Comparison of ENCODE assay signal across 13 mouse cellular contexts in the genomic region with DNA sequence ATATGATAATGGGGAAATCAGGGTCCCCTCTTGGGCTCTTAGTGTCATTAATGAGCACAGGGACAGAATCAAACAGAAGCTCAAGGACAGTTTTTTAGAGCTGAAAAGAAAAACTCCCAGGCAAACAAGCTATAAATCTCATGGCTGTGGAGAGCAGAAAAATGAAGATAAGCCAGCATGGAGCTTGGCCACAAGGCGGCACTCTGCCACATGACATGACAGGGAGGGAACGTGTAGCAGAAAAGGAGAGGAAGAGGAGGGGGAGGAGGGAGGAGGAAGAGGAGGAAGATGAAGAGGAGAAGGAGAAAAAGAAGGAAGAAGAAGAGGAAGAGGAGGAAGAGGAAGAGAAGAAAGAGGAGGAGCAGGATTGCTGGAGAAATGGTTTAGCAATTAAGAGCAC. TPM values are rescaled to one million over a fixed set of nuclear protein-coding genes. Genes with fewer than 3 reads are reported as not detected.
A peak's percentile ranks its signal among the peaks of the same experiment; 100 is the strongest.
DNase-seq lines count a peak whose midpoint lies in the region; ATAC-seq and TF ChIP-seq lines count a peak whose summit lies in the region.
"Had no signal": no experiment of that assay in that cellular context is flagged by ENCODE, and none has a peak within 500 bp of the region (broad histone marks: within the 10 kb centered on the region; RNA-seq: fewer than 3 reads in every experiment).

No protein-coding gene starts in this region.

- no peak overlapping the region for H3K9ac ChIP-seq in forebrain, postnatal 0 days
- H3K9ac ChIP-seq in lung, embryonic 14.5 days, result no peak overlapping the region
- H3K9ac ChIP-seq: heart, embryonic 12.5 days; lung, embryonic 15.5 days; stomach, embryonic 15.5 days had no signal

- no peaks in the 10 kb centered on the region for H3K4me1 ChIP-seq in forebrain, postnatal 0 days (ENCODE audit: insufficient read depth)
- peaks cover 4% of the 10 kb centered on the region; the same call in 1 of the 2 replicates for H3K4me1 ChIP-seq in forebrain, embryonic 10.5 days
- H3K4me1 ChIP-seq in lung, embryonic 14.5 days (ENCODE audit: insufficient read depth), result no peaks in the 10 kb centered on the region
- H3K4me1 ChIP-seq: heart, embryonic 12.5 days; lung, embryonic 15.5 days; stomach, embryonic 15.5 days had no signal

- H3K4me2 ChIP-seq in forebrain, postnatal 0 days (ENCODE audit: low read depth), result no peak overlapping the region
- H3K4me2 ChIP-seq in lung, embryonic 14.5 days, result no peak overlapping the region
- H3K4me2 ChIP-seq: heart, embryonic 12.5 days; lung, embryonic 15.5 days; stomach, embryonic 15.5 days had no signal

- intact Hi-C loops in heart, postnatal 36 days (cut with DNase I), result no loop called here

- H3K27me3 ChIP-seq in forebrain, postnatal 0 days (ENCODE audit: insufficient read depth, low read length), result no peaks in the 10 kb centered on the region
- H3K27me3 ChIP-seq in forebrain, embryonic 10.5 days (ENCODE audit: poor library complexity, severe bottlenecking), result no peaks in the 10 kb centered on the region
- H3K27me3 ChIP-seq in lung, embryonic 14.5 days (ENCODE audit: insufficient read depth, low read length), result no peaks in the 10 kb centered on the region
- H3K27me3 ChIP-seq: stomach, embryonic 15.5 days had no signal

- 0% methylated on average over 2 of the region's 2 CpGs for WGBS in forebrain, postnatal 0 days
- WGBS in forebrain, embryonic 10.5 days, result 2% methylated on average over 2 of the region's 2 CpGs
- WGBS in lung, embryonic 14.5 days, result 0% methylated on average over 2 of the region's 2 CpGs

- H3K9me3 ChIP-seq in forebrain, postnatal 0 days (ENCODE audit: low read length), result no peaks in the 10 kb centered on the region
- H3K9me3 ChIP-seq in forebrain, embryonic 10.5 days, result no peaks in the 10 kb centered on the region
- H3K9me3 ChIP-seq in lung, embryonic 14.5 days (ENCODE audit: low read depth, low read length), result no peaks in the 10 kb centered on the region
- H3K9me3 ChIP-seq: G1E; heart, embryonic 12.5 days; lung, embryonic 15.5 days; stomach, embryonic 15.5 days had no signal

- no peak overlapping the region for H3K27ac ChIP-seq in forebrain, postnatal 0 days (ENCODE audit: low read depth, low read length)
- no peak overlapping the region for H3K27ac ChIP-seq in forebrain, embryonic 10.5 days
- H3K27ac ChIP-seq in lung, embryonic 14.5 days (ENCODE audit: low read depth), result no peak overlapping the region
- H3K27ac ChIP-seq: lung, embryonic 15.5 days; stomach, embryonic 15.5 days had no signal

- DNase-seq in forebrain, postnatal 0 days, result peak; percentile 16
- DNase-seq in forebrain, embryonic 10.5 days (ENCODE audit: extremely low spot score, low spot score), result no peak
- DNase-seq in lung, embryonic 14.5 days, result peak; percentile 41
- DNase-seq in lung, postnatal 36 days, result no peak
- peak; percentile 19 for DNase-seq in T-cell, adult 2 months (ENCODE audit: low spot score)
- no peak for DNase-seq in ovary, postnatal 10 days (ENCODE audit: low spot score)
- DNase-seq in heart, postnatal 36 days, result no peak

- no peak for ATAC-seq in forebrain, postnatal 0 days
- no peak for ATAC-seq in lung, embryonic 14.5 days (ENCODE audit: insufficient read depth)
- 0 out of 2 replicates have a peak, but pooled peaks have one; percentile 54 for ATAC-seq in megakaryocyte progenitor cell, adult 5-6 weeks (replicated peaks; ENCODE audit: poor library complexity)

- no peak overlapping the region for H3K4me3 ChIP-seq in forebrain, postnatal 0 days (ENCODE audit: low read depth, low read length)
- no peak overlapping the region for H3K4me3 ChIP-seq in forebrain, embryonic 10.5 days
- no peak overlapping the region for H3K4me3 ChIP-seq in lung, embryonic 14.5 days (ENCODE audit: low read depth, low read length)
- H3K4me3 ChIP-seq: heart, embryonic 12.5 days; lung, embryonic 15.5 days; stomach, embryonic 15.5 days had no signal

- TF ChIP-seq CTCF in forebrain, postnatal 0 days (IDR thresholded peaks at IDR 0.05; ENCODE audit: low read depth), result peak; percentile 68
- peak; percentile 66 for TF ChIP-seq CTCF in lung, embryonic 14.5 days (IDR thresholded peaks at IDR 0.05; ENCODE audit: low read depth)

- H3K36me3 ChIP-seq in forebrain, postnatal 0 days (ENCODE audit: insufficient read depth), result no peaks in the 10 kb centered on the region
- H3K36me3 ChIP-seq in forebrain, embryonic 10.5 days (replicated peaks), result no peaks in the 10 kb centered on the region
- no peaks in the 10 kb centered on the region for H3K36me3 ChIP-seq in lung, embryonic 14.5 days (ENCODE audit: insufficient read depth)
- H3K36me3 ChIP-seq: G1E; heart, embryonic 12.5 days; lung, embryonic 15.5 days; stomach, embryonic 15.5 days had no signal

RNA-seq across cellular contexts. Expression of gene Olfr464, which starts 29.2 kb away (rescaled TPM):
- total RNA-seq in forebrain, postnatal 0 days (2014; rRNA removed), result not detected in 2 replicates
- 0.07 TPM in 1 of 2 replicates, not detected in the other for polyA plus RNA-seq in forebrain, postnatal 0 days (2015; fragmentation: Nextera tagmentation; extraction: Ambion mirVana)
- not detected in 2 replicates for polyA plus RNA-seq in forebrain, embryonic 10.5 days (2016; fragmentation: Nextera tagmentation; extraction: Ambion mirVana)
- not detected in 2 replicates for polyA plus RNA-seq in lung, embryonic 14.5 days (2014; fragmentation: Nextera tagmentation; extraction: Ambion mirVana)
- total RNA-seq in megakaryocyte progenitor cell, adult 5-6 weeks (2015), result not detected in 2 replicates
- not detected in 2 replicates for total RNA-seq in megakaryocyte progenitor cell, adult 5-6 weeks (2017)
- total RNA-seq in heart, postnatal 36 days (2021), result not detected
- total RNA-seq: G1E had no signal
- polyA plus RNA-seq: G1E; heart, embryonic 12.5 days; large intestine, adult 2 months; lung, embryonic 15.5 days; stomach, embryonic 15.5 days had no signal

RNA-seq across cellular contexts. Expression of gene Dynll2, which starts 37.3 kb away (rescaled TPM):
- total RNA-seq in forebrain, postnatal 0 days (2014; rRNA removed), result 36.5 and 54.9 TPM in 2 replicates
- 41.7 and 49.8 TPM in 2 replicates for polyA plus RNA-seq in forebrain, postnatal 0 days (2015; fragmentation: Nextera tagmentation; extraction: Ambion mirVana)
- 24.8 and 25.9 TPM in 2 replicates for polyA plus RNA-seq in forebrain, embryonic 10.5 days (2016; fragmentation: Nextera tagmentation; extraction: Ambion mirVana)
- 19.7 and 19.9 TPM in 2 replicates for polyA plus RNA-seq in lung, embryonic 14.5 days (2014; fragmentation: Nextera tagmentation; extraction: Ambion mirVana)
- total RNA-seq in megakaryocyte progenitor cell, adult 5-6 weeks (2015), result 11.1 and 12.8 TPM in 2 replicates
- total RNA-seq in megakaryocyte progenitor cell, adult 5-6 weeks (2017), result 9.7 and 18.0 TPM in 2 replicates
- 100 to 1,000 TPM; 340 to 392 TPM for total RNA-seq in heart, postnatal 36 days (2021)

RNA-seq across cellular contexts. Expression of gene Olfr463, which starts 52.8 kb away (rescaled TPM):
- not detected in 2 replicates for total RNA-seq in forebrain, postnatal 0 days (2014; rRNA removed)
- polyA plus RNA-seq in forebrain, postnatal 0 days (2015; fragmentation: Nextera tagmentation; extraction: Ambion mirVana), result not detected in 2 replicates
- not detected in 2 replicates for polyA plus RNA-seq in forebrain, embryonic 10.5 days (2016; fragmentation: Nextera tagmentation; extraction: Ambion mirVana)
- not detected in 2 replicates for polyA plus RNA-seq in lung, embryonic 14.5 days (2014; fragmentation: Nextera tagmentation; extraction: Ambion mirVana)
- not detected in 2 replicates for total RNA-seq in megakaryocyte progenitor cell, adult 5-6 weeks (2015)
- not detected in 2 replicates for total RNA-seq in megakaryocyte progenitor cell, adult 5-6 weeks (2017)
- total RNA-seq in heart, postnatal 36 days (2021), result not detected
- total RNA-seq: G1E had no signal
- polyA plus RNA-seq: G1E; heart, embryonic 12.5 days; large intestine, adult 2 months; lung, embryonic 15.5 days; stomach, embryonic 15.5 days had no signal

RNA-seq across cellular contexts. Expression of gene Olfr462, which starts 57.9 kb away (rescaled TPM):
- not detected in 2 replicates for total RNA-seq in forebrain, postnatal 0 days (2014; rRNA removed)
- not detected in 2 replicates for polyA plus RNA-seq in forebrain, postnatal 0 days (2015; fragmentation: Nextera tagmentation; extraction: Ambion mirVana)
- not detected in 2 replicates for polyA plus RNA-seq in forebrain, embryonic 10.5 days (2016; fragmentation: Nextera tagmentation; extraction: Ambion mirVana)
- not detected in 2 replicates for polyA plus RNA-seq in lung, embryonic 14.5 days (2014; fragmentation: Nextera tagmentation; extraction: Ambion mirVana)
- not detected in 2 replicates for total RNA-seq in megakaryocyte progenitor cell, adult 5-6 weeks (2015)
- not detected in 2 replicates for total RNA-seq in megakaryocyte progenitor cell, adult 5-6 weeks (2017)
- not detected for total RNA-seq in heart, postnatal 36 days (2021)
- polyA plus RNA-seq: G1E; heart, embryonic 12.5 days; large intestine, adult 2 months; lung, embryonic 15.5 days; stomach, embryonic 15.5 days had no signal

Comparison
In these comparisons a context has a peak if more than half of its experiments do, and no peak if none do; other contexts are left out.
1. DNase-seq: peak in forebrain, postnatal 0 days (single experiment), lung, embryonic 14.5 days (single experiment) and T-cell, adult 2 months (single experiment); none in forebrain, embryonic 10.5 days (single experiment), lung, postnatal 36 days (single experiment), ovary, postnatal 10 days (single experiment) and heart, postnatal 36 days (0 of 2).